Mouse (Mus musculus): Measurements from ENCODE around the gene Morn1.

DNA sequence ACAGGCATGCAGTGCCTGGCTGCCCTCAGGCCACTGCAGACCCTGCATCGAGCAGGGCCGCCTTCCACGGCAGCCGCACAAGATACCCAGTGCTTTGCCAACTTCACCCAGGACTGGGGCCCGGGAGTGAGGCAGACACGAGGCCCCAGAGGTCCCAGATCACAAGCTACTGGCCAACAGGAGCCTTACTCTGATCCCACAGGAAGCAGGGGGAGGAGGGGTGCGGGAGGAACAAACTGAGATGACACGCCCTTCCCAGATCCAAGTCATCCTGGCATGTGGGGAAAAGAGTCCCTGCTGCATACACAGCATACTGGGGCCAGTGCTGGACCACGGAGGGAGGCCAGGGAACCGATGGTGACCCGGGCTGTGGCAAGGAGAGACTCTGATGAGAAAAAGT lies 68.6 kb downstream of the Morn1 start:
- TF ChIP-seq GATA1 (IDR thresholded peaks at IDR 0.05; ENCODE audit: low read length) (no peak), TAL1 (IDR thresholded peaks at IDR 0.05; ENCODE audit: low read length) (no peak)

Data from erythroblast, embryonic 14.5 days (primary cell).